Mouse (Mus musculus) lung, postnatal 0 days (tissue): ENCODE data around the gene Grin2a.

Experiments used
- CTCF ChIP-seq: IDR thresholded peaks from 2 replicates; pipeline ENCODE4 v1.5.1; 2016; ENCODE audit warnings: antibody characterized with exemption, mild to moderate bottlenecking
- EP300 ChIP-seq: IDR thresholded peaks from 2 replicates; pipeline ENCODE4 v1.6.1; 2016; ENCODE audit warnings: antibody characterized with exemption, mild to moderate bottlenecking, control low read depth

DNA sequence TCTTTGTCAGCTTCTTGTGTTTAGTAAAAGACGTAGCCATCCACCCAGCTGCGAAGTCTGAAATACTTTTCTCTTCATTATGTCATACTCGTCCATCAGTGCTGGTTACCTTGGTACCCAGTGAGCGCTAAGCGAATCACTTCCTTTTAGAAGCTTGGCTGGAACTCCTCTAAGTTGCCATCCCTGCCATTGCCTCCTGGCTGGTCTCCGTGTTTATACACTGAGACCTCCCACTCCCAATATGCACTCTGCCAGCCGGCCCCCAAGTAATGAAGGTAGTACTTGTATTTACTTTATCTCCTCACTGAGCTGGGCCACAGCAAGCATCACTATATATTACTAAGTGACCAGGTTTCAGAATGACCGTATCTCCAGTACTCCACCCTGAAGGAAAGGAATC lies 242.8 kb downstream of the Grin2a start:
- TF ChIP-seq EP300 (no peak), CTCF (no peak)
